Mouse (Mus musculus) cerebellum, adult 2 months (tissue): Measurements from ENCODE around the gene Perp.

Experiments
- CTCF ChIP-seq: fragments of 200-500 bp; IDR thresholded peaks from 2 replicates; pipeline ENCODE4 v1.5.1; 2011; ENCODE audit warnings: low read depth, mild to moderate bottlenecking, control low read depth, low read length, moderate library complexity, borderline replicate concordance; ENCODE audit not compliant: insufficient read depth
- POLR2A ChIP-seq: fragments of 200-500 bp; IDR thresholded peaks from 2 replicates; pipeline ENCODE4 v1.6.1; 2011; ENCODE audit warnings: low read length, control low read depth, borderline replicate concordance; ENCODE audit not compliant: insufficient read depth

DNA sequence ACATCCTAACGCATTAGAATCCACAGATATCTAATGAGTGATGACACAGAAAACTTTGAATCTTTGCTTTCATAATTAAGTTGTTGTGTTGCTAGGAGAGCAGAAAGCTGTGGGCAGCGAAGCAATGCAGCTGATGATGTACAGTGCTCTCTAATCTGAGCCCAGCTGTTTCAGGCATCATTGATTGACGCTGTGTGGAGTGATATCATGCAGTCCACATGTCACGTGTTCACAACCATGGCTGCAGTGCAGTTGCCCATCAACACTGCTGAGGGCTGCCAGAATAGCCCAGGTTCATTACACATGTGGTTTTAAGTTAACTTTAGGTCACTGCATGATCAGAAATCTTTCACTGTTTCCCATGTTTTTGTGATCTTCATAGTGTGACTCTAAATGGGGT is 5.3 kb upstream of the Perp start:
- TF ChIP-seq POLR2A, result no peak
- no peak for TF ChIP-seq CTCF
